Comparison of ENCODE assay signal across 7 mouse cellular contexts in the genomic region with DNA sequence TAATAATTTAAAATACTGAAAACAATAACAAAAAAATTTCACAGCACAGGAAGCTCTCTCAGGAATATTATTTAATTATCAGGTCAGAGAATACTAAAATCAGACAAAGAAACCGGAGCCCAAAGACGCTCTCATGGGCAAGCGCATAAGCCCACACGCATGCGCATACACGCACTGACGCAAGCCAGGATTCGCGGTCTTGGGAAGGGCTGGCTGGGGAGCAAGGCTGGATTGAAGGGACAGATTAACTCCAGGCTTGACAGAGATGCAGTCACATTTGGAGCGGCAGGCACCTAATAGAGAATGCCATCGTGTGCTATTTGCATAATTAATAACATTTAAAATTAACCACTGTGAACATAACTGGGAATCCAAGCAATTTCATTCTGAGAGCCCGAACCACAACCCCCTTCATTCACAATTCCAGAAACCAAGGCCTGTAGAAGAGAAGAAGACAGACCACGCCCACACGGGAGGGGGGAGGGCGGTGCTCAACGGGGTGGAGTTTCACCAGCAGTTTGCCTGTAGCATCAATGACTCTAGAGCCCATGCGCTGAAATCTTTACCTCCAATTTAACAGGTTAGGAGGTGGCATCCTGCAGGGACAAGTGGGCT.
DNase-seq lines count a peak whose midpoint lies in the region; ATAC-seq lines count a peak whose summit lies in the region.

No protein-coding gene starts in this region.

- DNase-seq in ZHBTc4 (ENCODE audit: low read depth, low spot score) = peak; percentile 95
- DNase-seq in cerebellum, postnatal 10 days = peak; percentile 78 to 83
- DNase-seq in frontal cortex, postnatal 25 days (ENCODE audit: low spot score in 2 of 2) = peak; percentile 44 to 57
- DNase-seq in kidney, postnatal 36 days = peak; percentile 14 to 65
- DNase-seq in liver, embryonic 11.5 days (ENCODE audit: low spot score) = peak; percentile 42
- DNase-seq in retina, postnatal 1 day = peak; percentile 86
- DNase-seq in natural killer cell, adult 2 months (ENCODE audit: low spot score in 2 of 2) = no peak

- H3K9me3 ChIP-seq in liver, embryonic 11.5 days (ENCODE audit: control insufficient read depth, low read length) = no peaks in the 10 kb centered on the region

- no peak overlapping the region for H3K9ac ChIP-seq in liver, embryonic 11.5 days (ENCODE audit: low read depth, low read length)

- no peak overlapping the region for H3K27ac ChIP-seq in liver, embryonic 11.5 days (ENCODE audit: low read depth, low read length)

- no peaks in the 10 kb centered on the region for H3K27me3 ChIP-seq in liver, embryonic 11.5 days (replicated peaks; ENCODE audit: control insufficient read depth, insufficient read depth, low read length)

- WGBS in liver, embryonic 11.5 days = 14% methylated on average over 17 of the region's 17 CpGs

- H3K4me1 ChIP-seq in liver, embryonic 11.5 days (replicated peaks; ENCODE audit: control insufficient read depth, insufficient read depth, low read length) = no peaks in the 10 kb centered on the region

- H3K4me3 ChIP-seq in liver, embryonic 11.5 days (ENCODE audit: low read depth, low read length) = peak overlapping the region; percentile 10; the same call in 1 of the 2 replicates

- ATAC-seq in liver, embryonic 11.5 days (replicated peaks; ENCODE audit: low FRiP score) = no peak; the same call in 1 of the 2 replicates

- H3K36me3 ChIP-seq in liver, embryonic 11.5 days (ENCODE audit: control insufficient read depth, insufficient read depth, low read length) = no peaks in the 10 kb centered on the region

- peak overlapping the region; percentile 45; the same call in 1 of the 2 replicates for H3K4me2 ChIP-seq in liver, embryonic 11.5 days

Comparison
In these comparisons a context has a peak if more than half of its experiments do, and no peak if none do; other contexts are left out.
1. DNase-seq: peak in ZHBTc4 (single experiment), cerebellum, postnatal 10 days (2 of 2), frontal cortex, postnatal 25 days (2 of 2), kidney, postnatal 36 days (2 of 2), liver, embryonic 11.5 days (single experiment) and retina, postnatal 1 day (single experiment); none in natural killer cell, adult 2 months (0 of 2).